Mouse (Mus musculus): ENCODE results near the gene Fgfr2. TPM values are rescaled to one million over a fixed set of nuclear protein-coding genes. Genes with fewer than 3 reads are reported as not detected.

The Fgfr2 gene
- polyA plus RNA-seq, 1 experiment from 2014 or later, result 123 TPM

GRCm38 (mm10) chr7:132765629-132766186 lies 357.4 kb downstream of the Fgfr2 start:
- Histone ChIP-seq H3K36me3 (peaks cover 40% of the 10 kb centered on the region), H3K27ac (no peak overlapping the region), H3K9me3 (no peaks in the 10 kb centered on the region), H3K9ac (no peak overlapping the region), H3K4me1 (peaks cover 43% of the 10 kb centered on the region), H3K4me3 (no peak overlapping the region), H3K4me2 (replicated peaks) (no peak overlapping the region), H3K27me3 (no peaks in the 10 kb centered on the region)
- WGBS, result 79% methylated on average over 3 of the region's 3 CpGs
- ATAC-seq (ENCODE audit: low FRiP score, low read depth), result no peak

GRCm38 (mm10) chr7:132764896-132765491 lies 358.2 kb downstream of the Fgfr2 start:
- Histone ChIP-seq H3K4me2 (replicated peaks) (no peak overlapping the region), H3K9me3 (no peaks in the 10 kb centered on the region), H3K4me3 (no peak overlapping the region), H3K4me1 (peaks cover 43% of the 10 kb centered on the region), H3K27me3 (no peaks in the 10 kb centered on the region), H3K36me3 (peaks cover 37% of the 10 kb centered on the region), H3K9ac (no peak overlapping the region), H3K27ac (no peak overlapping the region)
- no peak for ATAC-seq (ENCODE audit: low FRiP score, low read depth)
- WGBS, result 69% methylated on average over 4 of the region's 4 CpGs

- H3K4me2 ChIP-seq (replicated peaks), result no peak overlapping the region
- no peaks in the 10 kb centered on the region for H3K27me3 ChIP-seq
- peaks cover 37% of the 10 kb centered on the region for H3K36me3 ChIP-seq
- H3K4me3 ChIP-seq, result no peak overlapping the region
- peaks cover 43% of the 10 kb centered on the region for H3K4me1 ChIP-seq
- 87% methylated on average over 4 of the region's 4 CpGs for WGBS
- H3K9ac ChIP-seq, result no peak overlapping the region
- no peak overlapping the region for H3K27ac ChIP-seq
- H3K9me3 ChIP-seq, result no peaks in the 10 kb centered on the region
- ATAC-seq (ENCODE audit: low FRiP score, low read depth), result no peak
Measured at GRCm38 (mm10) chr7:132764314-132764713, 358.8 kb downstream of the Fgfr2 start.

GRCm38 (mm10) chr7:132763911-132764310 lies 359.2 kb downstream of the Fgfr2 start:
- Histone ChIP-seq H3K4me3 (no peak overlapping the region), H3K4me1 (peaks cover 42% of the 10 kb centered on the region), H3K9me3 (no peaks in the 10 kb centered on the region), H3K36me3 (peaks cover 37% of the 10 kb centered on the region), H3K9ac (no peak overlapping the region), H3K27me3 (no peaks in the 10 kb centered on the region), H3K27ac (no peak overlapping the region), H3K4me2 (replicated peaks) (no peak overlapping the region)
- ATAC-seq (ENCODE audit: low FRiP score, low read depth), result no peak
- 83% methylated on average over 5 of the region's 5 CpGs for WGBS

GRCm38 (mm10) chr7:132763351-132763750 lies 359.8 kb downstream of the Fgfr2 start:
- H3K27me3 ChIP-seq, result no peaks in the 10 kb centered on the region
- 91% methylated on average over 6 of the region's 6 CpGs for WGBS
- peaks cover 41% of the 10 kb centered on the region for H3K36me3 ChIP-seq
- no peak overlapping the region for H3K9ac ChIP-seq
- no peak for ATAC-seq (ENCODE audit: low FRiP score, low read depth)
- no peak overlapping the region for H3K4me2 ChIP-seq (replicated peaks)
- H3K9me3 ChIP-seq, result no peaks in the 10 kb centered on the region
- peaks cover 36% of the 10 kb centered on the region for H3K4me1 ChIP-seq
- no peak overlapping the region for H3K4me3 ChIP-seq
- H3K27ac ChIP-seq, result no peak overlapping the region

GRCm38 (mm10) chr7:132761409-132761808 lies 361.7 kb downstream of the Fgfr2 start:
- H3K36me3 ChIP-seq, result peaks cover 56% of the 10 kb centered on the region

GRCm38 (mm10) chr7:132760589-132761180 lies 362.5 kb downstream of the Fgfr2 start:
- ATAC-seq (ENCODE audit: low FRiP score, low read depth), result no peak
- H3K9ac ChIP-seq, result no peak overlapping the region
- H3K4me3 ChIP-seq, result no peak overlapping the region
- peaks cover 61% of the 10 kb centered on the region for H3K36me3 ChIP-seq
- no peaks in the 10 kb centered on the region for H3K27me3 ChIP-seq
- WGBS, result 80% methylated on average over 6 of the region's 6 CpGs
- H3K4me2 ChIP-seq (replicated peaks), result no peak overlapping the region
- no peaks in the 10 kb centered on the region for H3K9me3 ChIP-seq
- no peak overlapping the region for H3K27ac ChIP-seq
- peaks cover 32% of the 10 kb centered on the region for H3K4me1 ChIP-seq

More at GRCm38 (mm10) chr7:132761409-132761808, 361.7 kb downstream of the Fgfr2 start:
- Histone ChIP-seq H3K9ac (no peak overlapping the region), H3K4me3 (no peak overlapping the region), H3K4me2 (replicated peaks) (no peak overlapping the region), H3K9me3 (no peaks in the 10 kb centered on the region), H3K4me1 (peaks cover 32% of the 10 kb centered on the region), H3K27ac (no peak overlapping the region), H3K27me3 (no peaks in the 10 kb centered on the region)
- ATAC-seq (ENCODE audit: low FRiP score, low read depth), result no peak
- 86% methylated on average over 2 of the region's 2 CpGs for WGBS

- Histone ChIP-seq H3K4me2 (replicated peaks) (no peak overlapping the region), H3K4me1 (peaks cover 34% of the 10 kb centered on the region), H3K27ac (no peak overlapping the region), H3K36me3 (peaks cover 61% of the 10 kb centered on the region), H3K4me3 (no peak overlapping the region), H3K27me3 (no peaks in the 10 kb centered on the region), H3K9me3 (no peaks in the 10 kb centered on the region), H3K9ac (no peak overlapping the region)
- no peak for ATAC-seq (ENCODE audit: low FRiP score, low read depth)
- 94% methylated on average over 6 of the region's 6 CpGs for WGBS
Measured at GRCm38 (mm10) chr7:132759926-132760325, 363.2 kb downstream of the Fgfr2 start.

GRCm38 (mm10) chr7:132759405-132759891 lies 363.7 kb downstream of the Fgfr2 start:
- Histone ChIP-seq H3K9me3 (no peaks in the 10 kb centered on the region), H3K27me3 (no peaks in the 10 kb centered on the region), H3K4me2 (replicated peaks) (no peak overlapping the region), H3K9ac (no peak overlapping the region), H3K4me3 (no peak overlapping the region), H3K4me1 (peaks cover 38% of the 10 kb centered on the region), H3K27ac (no peak overlapping the region), H3K36me3 (peaks cover 59% of the 10 kb centered on the region)
- WGBS, result 93% methylated on average over 22 of the region's 22 CpGs
- no peak for ATAC-seq (ENCODE audit: low FRiP score, low read depth)

- no peaks in the 10 kb centered on the region for H3K27me3 ChIP-seq
- no peak overlapping the region for H3K27ac ChIP-seq
- H3K36me3 ChIP-seq, result peaks cover 53% of the 10 kb centered on the region
- H3K4me3 ChIP-seq, result no peak overlapping the region
- H3K4me2 ChIP-seq (replicated peaks), result no peak overlapping the region
- H3K9me3 ChIP-seq, result no peaks in the 10 kb centered on the region
- WGBS, result 63% methylated on average over 5 of the region's 5 CpGs
- ATAC-seq (ENCODE audit: low FRiP score, low read depth), result no peak
- H3K9ac ChIP-seq, result no peak overlapping the region
- peaks cover 41% of the 10 kb centered on the region for H3K4me1 ChIP-seq
Measured at GRCm38 (mm10) chr7:132758875-132759274, 364.3 kb downstream of the Fgfr2 start.

- H3K4me2 ChIP-seq (replicated peaks), result no peak overlapping the region
- H3K27ac ChIP-seq, result no peak overlapping the region
- H3K4me1 ChIP-seq, result peaks cover 53% of the 10 kb centered on the region
- no peaks in the 10 kb centered on the region for H3K27me3 ChIP-seq
- H3K36me3 ChIP-seq, result peaks cover 44% of the 10 kb centered on the region
- no peaks in the 10 kb centered on the region for H3K9me3 ChIP-seq
- H3K9ac ChIP-seq, result no peak overlapping the region
- 86% methylated on average over 5 of the region's 5 CpGs for WGBS
- ATAC-seq (ENCODE audit: low FRiP score, low read depth), result no peak
- H3K4me3 ChIP-seq, result no peak overlapping the region
Measured at GRCm38 (mm10) chr7:132756325-132756724, 366.8 kb downstream of the Fgfr2 start.

GRCm38 (mm10) chr7:132754389-132754750 lies 368.8 kb downstream of the Fgfr2 start:
- no peaks in the 10 kb centered on the region for H3K9me3 ChIP-seq
- no peak overlapping the region for H3K4me3 ChIP-seq
- 0 out of 2 replicates have a peak overlapping the region, but pooled peaks have one; percentile 13 for H3K9ac ChIP-seq
- H3K27ac ChIP-seq, result peak overlapping the region; percentile 88
- H3K4me1 ChIP-seq, result peaks cover 53% of the 10 kb centered on the region
- H3K36me3 ChIP-seq, result peaks cover 47% of the 10 kb centered on the region
- H3K27me3 ChIP-seq, result no peaks in the 10 kb centered on the region
- peak; percentile 6; the same call in 1 of the 2 replicates for ATAC-seq (ENCODE audit: low FRiP score, low read depth)
- WGBS, result 40% methylated on average over 3 of the region's 3 CpGs
- no peak overlapping the region; the same call in 1 of the 2 replicates for H3K4me2 ChIP-seq (replicated peaks)
